Mouse (Mus musculus): ENCODE data around the gene Cryba4. TPM values are rescaled to one million over a fixed set of nuclear protein-coding genes. Genes with fewer than 3 reads are reported as not detected.

The Cryba4 gene
- total and polyA plus RNA-seq, 2 experiments: 0.17 to 0.37 TPM

- no peaks in the 10 kb centered on the region for H3K79me2 ChIP-seq (ENCODE audit: control insufficient read depth, insufficient read depth, low read length)
- WGBS: 4% methylated on average over 30 of the region's 30 CpGs
- TF ChIP-seq POLR2A (IDR thresholded peaks at IDR 0.05; ENCODE audit: extremely low read depth, insufficient read depth, low read length): no peak
- TF ChIP-seq CTCF (IDR thresholded peaks at IDR 0.05; ENCODE audit: low read depth, low read length): no peak
- no peak for DNase-seq (ENCODE audit: extremely low read depth, low read depth, low spot score)
- no peak overlapping the region for H3K27ac ChIP-seq (replicated peaks; ENCODE audit: insufficient read depth, low read depth, low read length)
- H3K27me3 ChIP-seq (ENCODE audit: control insufficient read depth, insufficient read depth, low read length): peaks cover 20% of the 10 kb centered on the region
- no peaks in the 10 kb centered on the region for H3K36me3 ChIP-seq (ENCODE audit: control insufficient read depth, insufficient read depth, low read length)
- H3K4me1 ChIP-seq (ENCODE audit: control insufficient read depth, insufficient read depth, low read length): no peaks in the 10 kb centered on the region
- H3K9ac ChIP-seq (ENCODE audit: low read depth, low read length): no peak overlapping the region
- H3K4me3 ChIP-seq (ENCODE audit: insufficient read depth, low read depth, low read length): no peak overlapping the region
These were observed 25.0 kb downstream of the Cryba4 start for GRCm38 (mm10) chr5:112227354-112227753.

- Histone ChIP-seq H3K4me1 (ENCODE audit: control insufficient read depth, insufficient read depth, low read length) (no peaks in the 10 kb centered on the region), H3K9ac (ENCODE audit: low read depth, low read length) (no peak overlapping the region), H3K27me3 (ENCODE audit: control insufficient read depth, insufficient read depth, low read length) (peaks cover 20% of the 10 kb centered on the region), H3K79me2 (ENCODE audit: control insufficient read depth, insufficient read depth, low read length) (no peaks in the 10 kb centered on the region), H3K27ac (replicated peaks; ENCODE audit: insufficient read depth, low read depth, low read length) (no peak overlapping the region), H3K36me3 (ENCODE audit: control insufficient read depth, insufficient read depth, low read length) (no peaks in the 10 kb centered on the region), H3K4me3 (ENCODE audit: insufficient read depth, low read depth, low read length) (no peak overlapping the region)
- no peak for TF ChIP-seq POLR2A (IDR thresholded peaks at IDR 0.05; ENCODE audit: extremely low read depth, insufficient read depth, low read length)
- TF ChIP-seq CTCF (IDR thresholded peaks at IDR 0.05; ENCODE audit: low read depth, low read length): no peak
- 75% methylated on average over 6 of the region's 6 CpGs for WGBS
- no peak for DNase-seq (ENCODE audit: extremely low read depth, low read depth, low spot score)
These were observed 26.7 kb downstream of the Cryba4 start for GRCm38 (mm10) chr5:112225591-112225990.

GRCm38 (mm10) chr5:112220203-112220602 is 32.1 kb downstream of the Cryba4 start:
- Histone ChIP-seq H3K36me3 (ENCODE audit: control insufficient read depth, insufficient read depth, low read length) (no peaks in the 10 kb centered on the region), H3K27me3 (ENCODE audit: control insufficient read depth, insufficient read depth, low read length) (no peaks in the 10 kb centered on the region), H3K9ac (ENCODE audit: low read depth, low read length) (no peak overlapping the region), H3K27ac (replicated peaks; ENCODE audit: insufficient read depth, low read depth, low read length) (no peak overlapping the region), H3K4me1 (ENCODE audit: control insufficient read depth, insufficient read depth, low read length) (peaks cover 2% of the 10 kb centered on the region; the same call in 1 of the 2 replicates), H3K4me3 (ENCODE audit: insufficient read depth, low read depth, low read length) (no peak overlapping the region), H3K79me2 (ENCODE audit: control insufficient read depth, insufficient read depth, low read length) (no peaks in the 10 kb centered on the region)
- no peak for TF ChIP-seq CTCF (IDR thresholded peaks at IDR 0.05; ENCODE audit: low read depth, low read length)
- TF ChIP-seq POLR2A (IDR thresholded peaks at IDR 0.05; ENCODE audit: extremely low read depth, insufficient read depth, low read length): no peak
- DNase-seq (ENCODE audit: extremely low read depth, low read depth, low spot score): no peak
- 75% methylated on average over 8 of the region's 8 CpGs for WGBS

- Histone ChIP-seq H3K27ac (replicated peaks; ENCODE audit: insufficient read depth, low read depth, low read length) (0 out of 2 replicates have a peak overlapping the region, but pooled peaks have one; percentile 30), H3K4me3 (ENCODE audit: insufficient read depth, low read depth, low read length) (no peak overlapping the region), H3K4me1 (ENCODE audit: control insufficient read depth, insufficient read depth, low read length) (peaks cover 2% of the 10 kb centered on the region; the same call in 1 of the 2 replicates), H3K9ac (ENCODE audit: low read depth, low read length) (no peak overlapping the region), H3K79me2 (ENCODE audit: control insufficient read depth, insufficient read depth, low read length) (no peaks in the 10 kb centered on the region), H3K36me3 (ENCODE audit: control insufficient read depth, insufficient read depth, low read length) (no peaks in the 10 kb centered on the region), H3K27me3 (ENCODE audit: control insufficient read depth, insufficient read depth, low read length) (no peaks in the 10 kb centered on the region)
- no peak for DNase-seq (ENCODE audit: extremely low read depth, low read depth, low spot score)
- WGBS: 0% methylated on average over 1 of the region's 1 CpGs
- TF ChIP-seq CTCF (IDR thresholded peaks at IDR 0.05; ENCODE audit: low read depth, low read length) (no peak), POLR2A (IDR thresholded peaks at IDR 0.05; ENCODE audit: extremely low read depth, insufficient read depth, low read length) (no peak)
These were observed 32.9 kb downstream of the Cryba4 start for GRCm38 (mm10) chr5:112219398-112219797.

- 79% methylated on average over 4 of the region's 4 CpGs for WGBS
- H3K4me1 ChIP-seq (ENCODE audit: control insufficient read depth, insufficient read depth, low read length): peaks cover 2% of the 10 kb centered on the region; the same call in 1 of the 2 replicates
- no peaks in the 10 kb centered on the region for H3K27me3 ChIP-seq (ENCODE audit: control insufficient read depth, insufficient read depth, low read length)
- no peaks in the 10 kb centered on the region for H3K36me3 ChIP-seq (ENCODE audit: control insufficient read depth, insufficient read depth, low read length)
- H3K9ac ChIP-seq (ENCODE audit: low read depth, low read length): no peak overlapping the region
- TF ChIP-seq POLR2A (IDR thresholded peaks at IDR 0.05; ENCODE audit: extremely low read depth, insufficient read depth, low read length) (no peak), CTCF (IDR thresholded peaks at IDR 0.05; ENCODE audit: low read depth, low read length) (no peak)
- H3K79me2 ChIP-seq (ENCODE audit: control insufficient read depth, insufficient read depth, low read length): no peaks in the 10 kb centered on the region
- no peak overlapping the region for H3K27ac ChIP-seq (replicated peaks; ENCODE audit: insufficient read depth, low read depth, low read length)
- no peak for DNase-seq (ENCODE audit: extremely low read depth, low read depth, low spot score)
- no peak overlapping the region for H3K4me3 ChIP-seq (ENCODE audit: insufficient read depth, low read depth, low read length)
These were observed 33.6 kb downstream of the Cryba4 start for GRCm38 (mm10) chr5:112218679-112219078.

- 74% methylated on average over 22 of the region's 22 CpGs for WGBS
- H3K4me3 ChIP-seq (ENCODE audit: insufficient read depth, low read depth, low read length): no peak overlapping the region
- peaks cover 2% of the 10 kb centered on the region; the same call in 1 of the 2 replicates for H3K4me1 ChIP-seq (ENCODE audit: control insufficient read depth, insufficient read depth, low read length)
- no peaks in the 10 kb centered on the region for H3K27me3 ChIP-seq (ENCODE audit: control insufficient read depth, insufficient read depth, low read length)
- H3K36me3 ChIP-seq (ENCODE audit: control insufficient read depth, insufficient read depth, low read length): no peaks in the 10 kb centered on the region
- no peaks in the 10 kb centered on the region for H3K79me2 ChIP-seq (ENCODE audit: control insufficient read depth, insufficient read depth, low read length)
- H3K9ac ChIP-seq (ENCODE audit: low read depth, low read length): no peak overlapping the region
- no peak for DNase-seq (ENCODE audit: extremely low read depth, low read depth, low spot score)
- TF ChIP-seq CTCF (IDR thresholded peaks at IDR 0.05; ENCODE audit: low read depth, low read length): no peak
- no peak for TF ChIP-seq POLR2A (IDR thresholded peaks at IDR 0.05; ENCODE audit: extremely low read depth, insufficient read depth, low read length)
- no peak overlapping the region for H3K27ac ChIP-seq (replicated peaks; ENCODE audit: insufficient read depth, low read depth, low read length)
These were observed 35.3 kb downstream of the Cryba4 start for GRCm38 (mm10) chr5:112217031-112217430.
